Mouse (Mus musculus): ENCODE measurements at regions not wholly inside any gene's neighbourhood (a gene's known extent, or its start where the extent isn't known, plus 50 kb on each side); places are given as distances from the start of the nearest gene placed in this dataset.

DNA sequence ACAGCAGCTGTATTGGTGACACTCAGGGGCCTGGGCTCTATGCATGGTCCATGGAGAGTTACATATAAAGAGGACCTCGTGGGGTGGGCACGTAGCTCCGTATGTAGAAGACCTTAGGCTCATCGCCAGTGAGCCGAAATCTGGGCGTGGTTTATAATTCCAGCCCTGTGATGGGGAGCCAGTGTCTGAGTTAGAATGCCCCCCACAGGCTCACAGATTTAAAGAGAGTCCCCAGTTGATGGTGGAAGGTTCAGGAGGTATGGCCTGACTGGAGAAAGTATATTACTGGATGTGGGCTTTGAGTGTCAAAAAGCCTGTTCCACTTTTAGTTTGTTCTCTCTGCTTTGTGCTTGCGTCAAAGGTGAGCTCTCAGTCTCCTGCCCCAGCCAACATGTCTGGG is 54.8 kb downstream of the 1700122O11Rik start:
- in situ Hi-C loops (cut with MboI, MseI): loop anchor here (10.0 kb wide), 1 partner anchor 702 kb away; no protein-coding TSS in a partner anchor

GRCm38 (mm10) chr17:47981556-47982027 is 56.5 kb downstream of the 1700122O11Rik start:
- in situ Hi-C loops (cut with MboI, MseI): loop anchor here (10.0 kb wide), 1 partner anchor 703 kb away; no protein-coding TSS in a partner anchor

DNA sequence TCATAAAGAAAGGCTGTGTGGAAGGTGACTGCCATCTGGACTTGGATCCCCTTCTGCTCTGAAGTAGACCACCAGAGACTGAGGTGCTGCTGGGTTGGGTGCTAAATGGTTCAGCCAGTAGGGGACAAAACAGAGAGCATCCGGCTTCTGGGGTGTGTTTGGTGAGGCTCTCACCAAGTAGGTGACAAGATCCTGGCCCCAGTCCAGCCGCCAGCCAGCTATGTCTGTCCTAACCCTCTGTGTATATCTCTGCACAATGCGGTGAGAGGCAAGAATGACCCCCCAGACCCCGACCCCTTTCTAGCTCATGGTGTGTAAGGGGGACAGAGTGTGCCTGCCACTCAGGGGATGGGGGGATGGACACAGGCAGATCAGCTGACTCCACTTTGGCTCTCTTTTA is 54.8 kb upstream of the Foxp4 start:
- in situ Hi-C loops (cut with MboI, MseI): loop anchor here (10.0 kb wide), 1 partner anchor 56 kb away; the partner anchor contains the start of gene 1700122O11Rik

DNA sequence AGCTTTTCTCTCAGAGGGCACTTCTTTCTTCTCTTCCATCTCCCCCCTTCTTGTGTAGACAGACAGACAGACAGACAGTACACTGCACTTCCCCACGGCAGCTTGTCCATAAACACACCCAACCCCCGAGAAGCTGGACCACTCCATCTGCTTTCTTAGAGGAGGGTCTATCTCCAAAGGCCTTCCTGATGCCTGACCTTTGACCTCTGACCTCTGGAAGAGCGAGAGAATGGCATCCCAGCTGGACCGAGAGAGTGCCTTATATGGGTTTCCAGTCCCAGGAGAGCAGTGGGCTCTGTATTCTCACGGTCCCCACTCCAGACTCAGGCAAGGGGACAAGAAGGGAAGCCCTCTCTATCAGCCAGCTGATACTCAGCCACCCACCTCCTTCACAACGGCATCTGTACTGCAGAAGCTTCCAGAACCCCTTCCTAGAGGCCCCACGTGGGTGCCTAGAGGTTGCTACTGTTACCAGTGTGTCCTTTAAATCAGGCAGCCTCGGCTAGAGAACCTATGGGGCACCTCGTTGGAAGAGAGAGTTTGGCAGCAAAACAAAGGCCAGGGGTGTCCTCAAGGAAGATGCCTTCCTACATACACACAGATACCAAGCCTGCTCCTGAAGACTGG is 54.1 kb upstream of the Foxp4 start:
- in situ Hi-C loops (cut with MboI, MseI): loop anchor here (10.0 kb wide), 1 partner anchor 56 kb away; the partner anchor contains the start of gene 1700122O11Rik

DNA sequence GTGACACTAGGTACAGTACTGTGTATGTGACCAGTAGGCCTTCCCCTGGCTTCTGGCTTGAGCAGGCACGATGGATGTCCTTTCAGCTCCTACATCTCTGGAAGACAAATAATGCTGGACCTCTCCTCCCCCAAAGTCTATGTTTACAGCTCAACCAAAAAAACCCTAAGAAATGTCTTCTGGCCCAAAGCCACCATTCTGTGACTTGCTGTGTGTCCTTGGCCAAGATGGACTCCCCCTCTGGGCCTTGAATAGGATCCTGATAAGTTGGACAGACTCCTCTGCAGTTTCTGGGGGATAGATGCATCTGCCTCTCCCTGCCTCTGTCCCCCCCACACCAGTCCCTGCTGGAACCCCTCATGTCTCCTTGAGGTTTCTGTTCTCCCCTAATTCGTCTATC is 53.6 kb upstream of the Foxp4 start:
- in situ Hi-C loops (cut with MboI, MseI): loop anchor here (10.0 kb wide), 1 partner anchor 57 kb away; the partner anchor contains the start of gene 1700122O11Rik

DNA sequence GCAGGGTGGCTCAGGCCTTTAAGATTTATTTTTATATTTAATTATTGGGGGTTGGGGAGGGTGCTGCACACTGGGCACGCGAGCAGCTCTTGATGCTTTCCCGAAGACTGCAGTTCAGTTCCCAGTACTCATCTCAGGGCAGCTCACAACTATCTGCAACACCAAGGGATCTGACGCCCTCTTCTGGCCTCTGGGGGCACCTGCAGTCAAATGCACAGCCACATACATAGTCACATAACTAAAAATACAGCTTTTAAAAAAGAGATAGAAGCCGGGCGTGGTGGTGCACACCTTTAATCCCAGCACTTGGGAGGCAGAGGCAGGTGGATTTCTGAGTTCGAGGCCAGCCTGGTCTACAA is 52.5 kb upstream of the Foxp4 start:
- in situ Hi-C loops (cut with MboI, MseI): loop anchor here (10.0 kb wide), 1 partner anchor 58 kb away; the partner anchor contains the start of gene 1700122O11Rik

- in situ Hi-C loops (cut with MboI, MseI): loop anchor here (10.0 kb wide), 1 partner anchor 58 kb away; the partner anchor contains the start of gene 1700122O11Rik
Measured at GRCm38 (mm10) chr17:47976061-47976998, 51.9 kb upstream of the Foxp4 start.

DNA sequence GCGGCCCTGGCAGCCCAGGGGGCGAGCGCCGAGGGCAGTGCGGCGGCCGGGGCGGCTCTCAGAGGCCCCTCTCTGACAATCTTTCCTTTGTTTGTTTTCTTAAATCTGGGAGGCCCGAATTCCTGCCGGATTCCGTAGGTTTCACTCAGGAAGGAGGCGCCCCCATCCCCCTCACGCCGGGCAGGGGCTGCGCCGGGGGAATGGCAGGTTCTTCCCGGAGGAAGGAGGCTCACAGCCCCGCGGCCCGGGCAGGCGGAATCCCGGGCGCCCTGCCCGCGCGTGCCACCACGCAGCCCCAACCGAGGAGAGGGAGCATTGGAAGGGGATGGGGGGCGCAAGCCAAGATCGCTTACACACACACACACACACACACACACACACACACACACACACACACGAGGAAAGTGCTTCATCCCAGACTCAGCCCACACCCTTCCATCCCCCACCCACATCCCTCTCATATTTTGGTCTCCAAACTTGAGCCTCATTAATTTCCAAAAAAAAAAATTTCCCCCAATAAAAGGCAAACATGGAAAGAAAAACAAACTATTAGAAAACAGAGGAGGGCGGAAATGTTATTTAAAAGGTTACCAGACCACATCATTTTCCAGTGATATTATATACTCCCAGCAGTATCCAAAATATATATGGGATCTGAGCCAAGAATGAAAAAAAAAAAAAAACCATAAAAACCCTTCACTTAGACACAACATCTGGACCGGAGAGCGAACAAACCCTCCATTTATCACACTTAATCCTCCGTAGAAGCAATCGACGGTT is 51.0 kb upstream of the Foxp4 start:
- in situ Hi-C loops (cut with MboI, MseI): loop anchor here (10.0 kb wide), 1 partner anchor 59 kb away; the partner anchor contains the start of gene 1700122O11Rik

GRCm38 (mm10) chr17:47974503-47974902 is 50.1 kb upstream of the Foxp4 start:
- in situ Hi-C loops (cut with MboI, MseI): loop anchor here (10.0 kb wide), 1 partner anchor 60 kb away; the partner anchor contains the start of gene 1700122O11Rik

All from T-helper 2 cell (primary cell).